Mouse (Mus musculus) olfactory bulb, adult 2 months (tissue): Measurements from ENCODE around the gene Ddi2. TPM values are rescaled to one million over a fixed set of nuclear protein-coding genes. Genes with fewer than 3 reads are reported as not detected.

Experiments
- H3K27ac ChIP-seq: fragments of 200-500 bp; 2 replicates; pipeline ENCODE4 v1.5.1; 2012; ENCODE audit warnings: low read depth, low read length; ENCODE audit not compliant: insufficient read depth
- H3K4me1 ChIP-seq: fragments of 200-500 bp; 2 replicates; pipeline ENCODE4 v1.6.1; 2012; ENCODE audit warnings: low read length; ENCODE audit not compliant: control insufficient read depth, insufficient read depth
- H3K4me3 ChIP-seq: fragments of 200-500 bp; 2 replicates; pipeline ENCODE4 v1.5.1; 2012; ENCODE audit warnings: mild to moderate bottlenecking, low read depth, low read length, moderate library complexity; ENCODE audit not compliant: insufficient read depth
- CTCF ChIP-seq: fragments of 200-500 bp; IDR thresholded peaks from 2 replicates; pipeline ENCODE4 v1.5.1; 2012; ENCODE audit warnings: low read depth, mild to moderate bottlenecking, low read length, moderate library complexity; ENCODE audit not compliant: insufficient read depth
- POLR2A ChIP-seq: fragments of 200-500 bp; IDR thresholded peaks from 2 replicates; pipeline ENCODE4 v1.6.1; 2012; ENCODE audit warnings: mild to moderate bottlenecking, low read depth, low read length, moderate library complexity; ENCODE audit not compliant: insufficient read depth
- WGBS: fragments of 180-500 bp; shearing (Covaris S2); methylation state at CpG from one replicate; pipeline ENCODE4 v1.1.7; 2018; 5-methylcytosine and 5-hydroxymethylcytosine counted together
- polyA plus RNA-seq: library from polyadenylated mRNA; stranded (reverse); fragments of >200 nt; gene quantifications from 2 replicates; pipeline ENCODE4 v1.2.4, GENCODE M21; 2012; ENCODE audit warnings: low replicate concordance; ENCODE audit not compliant: missing spikeins, insufficient read depth, insufficient read length

Gene Ddi2
- polyA plus RNA-seq, 1 experiment: 31.7 TPM

DNA sequence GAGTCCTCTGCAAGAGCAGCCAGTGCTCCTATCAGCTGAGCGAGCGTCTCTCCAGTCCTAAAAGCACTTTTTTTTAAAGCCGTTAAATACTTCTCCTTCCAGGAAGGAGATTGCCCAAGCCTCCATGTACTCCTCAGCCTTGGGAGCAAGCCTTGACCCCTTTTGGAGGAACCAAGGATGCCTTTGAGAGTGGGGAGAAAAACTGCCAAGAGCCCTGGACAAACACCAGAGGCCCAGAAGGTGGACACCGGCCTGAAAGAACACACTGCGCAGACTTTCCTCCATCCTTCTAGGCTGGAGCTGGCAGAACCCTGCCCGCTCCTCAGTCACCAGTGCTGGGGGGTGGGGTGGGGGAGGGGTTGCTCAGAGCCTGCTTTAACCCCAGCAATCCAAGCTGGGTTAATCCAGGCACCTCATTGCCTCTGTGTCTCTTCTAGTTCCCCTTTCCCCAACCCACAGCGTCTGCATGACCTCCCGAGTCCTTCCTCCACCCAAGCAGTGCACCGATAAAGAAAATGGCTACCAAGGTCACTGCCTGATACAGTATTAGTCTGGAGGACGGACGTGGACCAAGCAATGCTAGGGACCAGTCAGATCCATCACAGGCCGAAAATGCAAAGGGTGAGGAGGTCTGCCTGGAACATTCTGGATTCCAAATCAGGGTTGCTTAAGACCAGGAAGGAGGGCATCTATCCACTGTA lies 67.2 kb downstream of the Ddi2 start:
- TF ChIP-seq POLR2A (no peak), CTCF (no peak)
- Histone ChIP-seq H3K27ac (no peak overlapping the region), H3K4me1 (peaks cover 46% of the 10 kb centered on the region), H3K4me3 (no peak overlapping the region)
- 70% methylated on average over 12 of the region's 12 CpGs for WGBS

DNA sequence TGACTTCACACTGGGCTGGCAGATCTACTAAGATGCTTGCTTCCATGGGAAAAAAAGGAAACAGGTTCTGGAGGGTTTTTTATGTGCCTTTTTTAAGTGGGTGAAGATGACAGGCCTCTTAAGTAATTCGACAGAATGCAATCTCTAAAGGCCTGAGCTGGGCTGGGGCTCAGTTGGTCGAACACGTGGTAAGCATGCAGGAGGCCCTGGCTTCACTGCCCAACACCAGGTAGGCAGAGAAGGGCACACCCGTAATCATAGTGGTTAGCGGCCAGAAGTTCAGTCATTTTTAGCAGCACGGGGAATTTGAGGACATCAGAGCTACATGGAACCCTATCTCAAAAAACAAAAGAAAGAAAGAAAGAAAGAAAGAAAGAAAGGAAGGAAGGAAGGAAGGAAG lies 68.7 kb downstream of the Ddi2 start:
- WGBS: 91% methylated on average over 6 of the region's 6 CpGs
- TF ChIP-seq CTCF (no peak), POLR2A (no peak)
- no peak overlapping the region for H3K4me3 ChIP-seq
- peaks cover 43% of the 10 kb centered on the region for H3K4me1 ChIP-seq
- H3K27ac ChIP-seq: no peak overlapping the region

DNA sequence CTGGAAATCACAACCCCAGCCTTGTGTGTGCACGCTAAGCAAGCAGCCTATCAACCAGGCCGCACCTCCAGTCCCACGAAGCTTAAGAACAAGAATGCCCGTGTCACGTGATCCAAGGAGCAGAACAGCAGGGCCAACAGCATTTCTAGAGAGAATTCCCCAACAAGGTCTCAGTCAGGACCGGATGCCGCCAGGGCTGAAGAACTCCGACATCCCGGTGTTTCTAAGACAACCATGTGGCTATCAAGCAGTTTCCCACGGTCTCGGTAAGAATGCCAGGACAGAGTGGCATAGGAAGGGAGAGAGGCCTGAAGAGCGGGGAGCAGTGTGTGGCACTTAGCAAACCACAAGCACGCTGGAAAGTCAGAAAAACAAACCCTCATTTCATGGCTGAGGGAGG lies 69.4 kb downstream of the Ddi2 start:
- peaks cover 45% of the 10 kb centered on the region for H3K4me1 ChIP-seq
- WGBS: 60% methylated on average over 13 of the region's 13 CpGs
- H3K4me3 ChIP-seq: no peak overlapping the region
- no peak for TF ChIP-seq POLR2A
- no peak for TF ChIP-seq CTCF
- H3K27ac ChIP-seq: no peak overlapping the region

DNA sequence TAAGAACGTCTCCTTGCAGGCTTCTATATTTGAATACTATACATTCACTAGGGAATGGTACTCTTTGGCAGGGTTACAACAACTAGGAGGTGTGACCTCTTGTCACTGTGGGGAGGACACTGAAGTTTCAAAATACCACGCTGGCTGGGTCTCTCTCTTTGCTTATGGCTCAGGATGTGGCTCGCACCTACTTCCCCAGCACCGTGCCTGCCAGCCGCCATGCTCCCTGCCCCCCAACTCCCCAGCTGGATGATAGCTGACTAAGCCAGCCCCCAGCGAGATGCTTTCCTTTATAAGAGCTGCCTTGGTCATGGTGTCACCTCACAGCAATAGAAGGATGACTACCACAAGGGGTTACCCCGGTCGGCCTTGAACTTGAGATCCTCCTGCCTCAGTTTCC lies 70.2 kb downstream of the Ddi2 start:
- peaks cover 39% of the 10 kb centered on the region for H3K4me1 ChIP-seq
- no peak overlapping the region for H3K4me3 ChIP-seq
- WGBS: 61% methylated on average over 8 of the region's 8 CpGs
- H3K27ac ChIP-seq: no peak overlapping the region
- TF ChIP-seq POLR2A (no peak), CTCF (no peak)

DNA sequence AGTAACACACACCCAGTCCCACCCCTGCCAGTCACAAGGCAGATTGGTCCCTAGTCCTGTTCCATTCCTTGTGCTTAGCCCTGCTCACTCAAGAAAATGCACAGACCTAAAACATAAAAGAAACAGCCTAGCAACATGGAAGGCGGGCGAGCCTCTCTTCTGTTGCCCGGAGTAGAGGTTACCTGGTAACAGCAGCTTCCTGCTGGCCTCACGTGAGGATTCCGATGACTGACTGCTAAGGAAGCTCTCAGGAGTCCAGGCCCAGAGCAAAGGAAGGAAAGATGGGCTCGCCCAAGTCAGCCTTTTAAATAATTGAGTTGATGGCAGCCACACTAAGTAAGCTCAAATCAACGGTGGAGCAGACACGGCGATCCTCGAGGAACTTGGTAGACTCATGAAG lies 71.3 kb downstream of the Ddi2 start:
- Histone ChIP-seq H3K4me1 (peaks cover 35% of the 10 kb centered on the region), H3K4me3 (no peak overlapping the region), H3K27ac (no peak overlapping the region)
- TF ChIP-seq POLR2A (no peak), CTCF (no peak)
- WGBS: 90% methylated on average over 10 of the region's 10 CpGs

DNA sequence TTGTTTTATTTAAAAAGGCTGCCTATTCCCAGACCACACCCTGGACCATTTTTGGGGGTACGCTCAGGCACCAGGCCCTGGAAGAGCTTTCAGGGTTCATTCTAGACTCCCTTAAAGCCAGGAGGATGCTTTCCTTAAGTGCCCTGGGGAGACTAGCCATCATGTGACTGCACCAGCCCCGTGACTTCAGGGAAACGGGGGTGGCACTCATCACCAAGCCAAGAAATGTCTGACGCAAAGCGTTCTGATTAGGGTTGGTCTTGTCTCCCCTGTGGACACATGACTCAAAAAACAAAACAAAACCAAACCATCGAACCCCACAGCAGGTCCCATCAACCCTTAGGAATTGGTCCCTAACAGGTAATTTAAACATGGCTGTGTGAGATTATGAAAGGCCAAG lies 71.9 kb downstream of the Ddi2 start:
- H3K4me1 ChIP-seq: peaks cover 32% of the 10 kb centered on the region
- 65% methylated on average over 6 of the region's 6 CpGs for WGBS
- H3K4me3 ChIP-seq: no peak overlapping the region
- TF ChIP-seq CTCF (no peak), POLR2A (no peak)
- H3K27ac ChIP-seq: no peak overlapping the region

DNA sequence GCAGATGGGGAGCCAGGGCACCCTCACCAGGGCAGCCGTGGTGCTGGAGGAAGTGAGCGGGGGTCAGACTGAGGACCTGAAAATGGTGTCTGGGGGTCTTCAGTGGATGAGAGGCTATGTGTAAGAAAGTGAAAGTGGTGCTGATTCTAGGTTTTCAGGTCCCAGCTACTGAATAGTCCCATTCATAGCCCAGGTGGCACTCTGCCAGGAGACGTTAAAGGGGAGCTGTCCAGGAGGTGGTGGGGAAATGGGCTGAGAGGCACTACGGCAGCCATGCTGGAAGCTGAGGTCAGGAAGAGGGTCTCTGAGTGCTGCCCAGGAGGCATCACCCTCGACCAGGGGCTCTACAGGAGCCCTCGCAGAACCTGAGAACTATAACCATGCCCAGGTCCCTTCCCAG lies 74.0 kb downstream of the Ddi2 start:
- WGBS: 52% methylated on average over 6 of the region's 6 CpGs
- Histone ChIP-seq H3K4me1 (peaks cover 30% of the 10 kb centered on the region), H3K27ac (no peak overlapping the region; the same call in 1 of the 2 replicates), H3K4me3 (no peak overlapping the region)
- TF ChIP-seq POLR2A (no peak), CTCF (no peak)

DNA sequence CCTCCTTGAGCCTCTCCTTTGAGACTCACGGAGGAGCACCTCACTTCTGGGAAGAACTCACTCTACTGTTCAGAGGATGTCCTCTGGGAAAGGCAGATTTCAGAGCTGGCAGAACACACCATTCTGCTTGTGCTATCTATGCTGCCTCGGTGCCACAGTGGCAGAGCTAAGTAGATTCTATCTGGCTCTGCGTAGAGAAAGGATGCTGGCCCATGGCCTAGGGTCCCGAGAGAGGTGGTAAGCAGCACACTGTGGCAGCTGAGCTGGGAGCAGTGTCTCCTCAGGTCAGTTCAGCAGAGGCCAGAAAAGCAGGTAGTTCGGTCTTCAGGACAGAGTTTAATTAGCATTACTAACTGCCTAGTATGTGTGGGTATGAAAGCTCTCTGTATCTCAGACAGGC lies 75.0 kb downstream of the Ddi2 start:
- Histone ChIP-seq H3K4me1 (peaks cover 31% of the 10 kb centered on the region), H3K27ac (no peak overlapping the region), H3K4me3 (no peak overlapping the region)
- WGBS: 66% methylated on average over 5 of the region's 5 CpGs
- TF ChIP-seq POLR2A (no peak), CTCF (no peak)

DNA sequence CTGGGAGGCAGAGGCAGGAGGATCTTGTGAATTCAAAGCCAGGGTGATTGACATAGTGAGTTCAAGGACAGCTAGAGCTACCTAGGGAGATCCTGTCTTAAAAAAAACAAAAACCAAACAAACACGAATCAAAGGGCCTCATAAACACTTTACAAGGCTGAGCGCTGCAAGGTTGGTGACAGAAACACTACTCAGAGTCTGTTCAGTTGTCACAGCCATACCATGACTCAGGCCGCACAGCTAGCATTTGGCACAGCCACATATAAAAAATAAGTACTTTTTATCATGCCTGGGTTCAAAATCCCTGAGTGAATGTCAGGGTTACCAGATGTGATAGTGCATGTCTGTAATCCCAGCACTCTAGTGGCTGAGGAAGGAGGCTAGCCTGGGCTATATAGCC lies 76.0 kb downstream of the Ddi2 start:
- WGBS: 84% methylated on average over 3 of the region's 3 CpGs
- H3K27ac ChIP-seq: no peak overlapping the region
- peaks cover 33% of the 10 kb centered on the region for H3K4me1 ChIP-seq
- no peak for TF ChIP-seq CTCF
- no peak for TF ChIP-seq POLR2A
- H3K4me3 ChIP-seq: no peak overlapping the region

DNA sequence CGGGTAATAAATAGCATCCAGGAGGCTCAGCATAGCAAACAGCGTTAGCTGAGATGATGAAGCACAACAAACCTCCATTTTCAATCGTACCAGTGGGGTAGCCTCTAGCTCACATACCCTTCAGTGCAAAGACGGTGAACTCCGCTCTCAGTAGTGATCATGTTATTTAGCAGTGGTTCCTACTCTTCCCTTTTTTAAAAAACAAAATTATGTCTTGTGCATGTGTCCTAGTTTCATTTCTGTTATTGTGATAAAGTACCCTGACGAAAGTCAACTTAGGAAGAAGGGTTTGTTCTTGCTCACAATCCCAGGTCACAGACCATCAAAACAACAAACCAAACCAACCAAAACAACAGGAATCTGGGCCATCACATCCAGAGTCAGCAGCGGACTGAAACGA lies 77.2 kb downstream of the Ddi2 start:
- Histone ChIP-seq H3K4me1 (peaks cover 33% of the 10 kb centered on the region), H3K27ac (no peak overlapping the region), H3K4me3 (no peak overlapping the region)
- TF ChIP-seq POLR2A: no peak
- no peak for TF ChIP-seq CTCF
- WGBS: 92% methylated on average over 8 of the region's 8 CpGs
